Mouse (Mus musculus) forebrain, embryonic 10.5 days (tissue): ENCODE data around the gene Inmt. TPM values are rescaled to one million over a fixed set of nuclear protein-coding genes. Genes with fewer than 3 reads are reported as not detected.

Experiments used
- DNase-seq: peaks from one replicate; pipeline ENCODE4 v3.0.0-alpha.2; 2017; ENCODE audit warnings: low spot score; ENCODE audit errors: extremely low spot score
- H3K27ac ChIP-seq: fragments of 300-500 bp; sonication (generic); 2 replicates; pipeline ENCODE4 v1.5.1; 2016; ENCODE audit warnings: mild to moderate bottlenecking
- H3K27me3 ChIP-seq: fragments of 300-500 bp; sonication (generic); 2 replicates; pipeline ENCODE4 v1.6.1; 2016; ENCODE audit warnings: mild to moderate bottlenecking; ENCODE audit not compliant: poor library complexity, severe bottlenecking
- H3K36me3 ChIP-seq: fragments of 300-500 bp; sonication (generic); replicated peaks from 2 replicates; pipeline ENCODE4 v1.6.1; 2016; ENCODE audit warnings: mild to moderate bottlenecking, moderate library complexity
- H3K4me1 ChIP-seq: fragments of 300-500 bp; sonication (generic); 2 replicates; pipeline ENCODE4 v1.6.1; 2016
- H3K4me3 ChIP-seq: fragments of 300-500 bp; sonication (generic); 2 replicates; pipeline ENCODE4 v1.5.1; 2016; ENCODE audit warnings: mild to moderate bottlenecking, moderate library complexity
- H3K9me3 ChIP-seq: fragments of 300-500 bp; sonication (generic); 2 replicates; pipeline ENCODE4 v1.6.1; 2016; ENCODE audit warnings: mild to moderate bottlenecking, moderate library complexity
- WGBS: fragments of 180-500 bp; shearing (Covaris S2); methylation state at CpG from one replicate; pipeline ENCODE4 v1.1.7; 2016; 5-methylcytosine and 5-hydroxymethylcytosine counted together
- polyA plus RNA-seq: library from polyadenylated mRNA; unstranded; fragments of >200 nt; fragmentation: Nextera tagmentation; extraction: Ambion mirVana; gene quantifications from 2 replicates; pipeline ENCODE4 v1.2.1, GENCODE M21; 2016

The Inmt gene
- polyA plus RNA-seq, 1 experiment from 2014 or later, result 8.3 TPM

DNA sequence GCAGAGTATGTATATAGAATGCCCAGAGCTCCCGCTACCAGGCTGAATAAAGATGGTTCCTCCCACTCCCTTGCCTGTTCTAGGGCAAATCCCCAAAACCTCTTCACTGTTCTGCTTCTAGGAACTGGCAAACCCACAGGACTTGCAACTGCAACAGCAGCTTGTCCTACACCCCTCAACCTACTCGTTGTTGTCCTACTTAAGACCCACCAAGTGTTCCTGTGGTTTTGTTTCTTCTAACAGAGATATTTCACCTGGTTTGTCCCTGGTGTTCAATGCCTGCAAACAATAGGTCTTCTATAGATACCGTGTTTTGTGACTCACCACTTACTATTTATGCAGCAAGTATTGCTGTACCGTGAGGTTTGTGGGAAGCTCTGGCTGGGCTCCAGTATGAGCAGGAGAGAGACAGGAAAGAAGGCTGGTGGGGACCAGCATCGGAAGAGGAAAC is 13.5 kb downstream of the Inmt start:
- no peaks in the 10 kb centered on the region for H3K9me3 ChIP-seq
- no peak overlapping the region for H3K4me3 ChIP-seq
- peaks cover 10% of the 10 kb centered on the region; the same call in 1 of the 2 replicates for H3K27me3 ChIP-seq
- H3K27ac ChIP-seq, result no peak overlapping the region
- no peaks in the 10 kb centered on the region for H3K36me3 ChIP-seq
- H3K4me1 ChIP-seq, result no peaks in the 10 kb centered on the region
- 88% methylated on average over 5 of the region's 5 CpGs for WGBS
- DNase-seq, result no peak

DNA sequence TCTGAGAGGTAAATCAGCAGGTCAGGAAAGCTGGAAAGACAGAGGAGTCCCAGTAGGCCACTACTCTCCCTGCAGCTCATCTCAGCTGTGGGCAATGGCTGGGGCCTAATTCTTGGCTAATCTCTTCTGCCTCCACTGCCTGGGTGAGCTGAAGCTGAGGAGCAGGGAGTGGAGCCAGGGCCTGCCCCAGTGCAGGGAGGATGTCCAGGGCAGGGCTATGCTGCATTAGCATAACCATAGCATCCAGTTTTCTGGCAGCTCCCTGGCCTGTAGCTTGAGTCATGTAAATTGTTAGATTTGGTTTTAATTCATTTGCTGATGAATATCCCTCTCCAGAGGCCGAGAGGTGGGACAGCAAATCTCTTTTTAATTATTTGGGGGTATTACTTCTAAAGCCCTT is 15.6 kb downstream of the Inmt start:
- Histone ChIP-seq H3K4me3 (no peak overlapping the region), H3K9me3 (no peaks in the 10 kb centered on the region), H3K36me3 (no peaks in the 10 kb centered on the region), H3K27me3 (no peaks in the 10 kb centered on the region), H3K27ac (no peak overlapping the region), H3K4me1 (no peaks in the 10 kb centered on the region)
- DNase-seq, result no peak
- 52% methylated on average over 1 of the region's 1 CpGs for WGBS

DNA sequence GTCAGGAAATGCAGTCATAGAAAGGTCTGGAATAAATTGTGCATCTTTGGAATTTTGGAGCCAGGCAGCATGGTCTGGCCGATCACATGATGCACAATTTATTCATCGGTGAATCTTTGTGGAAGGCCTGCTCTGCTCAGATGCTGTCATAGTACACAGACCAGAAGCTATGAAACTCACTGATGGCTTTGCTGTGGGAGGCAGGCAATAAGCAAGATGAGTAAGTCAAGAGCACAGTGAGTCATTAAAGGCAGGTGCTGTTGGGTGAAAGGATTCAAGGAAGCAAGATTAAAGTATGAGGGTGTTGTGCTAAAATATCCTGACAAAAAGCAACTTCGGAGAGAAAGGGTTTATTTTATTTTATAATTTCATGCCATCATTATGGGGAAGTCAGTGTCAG is 22.6 kb downstream of the Inmt start:
- 93% methylated on average over 3 of the region's 3 CpGs for WGBS
- Histone ChIP-seq H3K9me3 (no peaks in the 10 kb centered on the region), H3K36me3 (no peaks in the 10 kb centered on the region), H3K27ac (no peak overlapping the region), H3K27me3 (no peaks in the 10 kb centered on the region), H3K4me3 (no peak overlapping the region), H3K4me1 (peaks cover 8% of the 10 kb centered on the region)
- DNase-seq, result no peak

DNA sequence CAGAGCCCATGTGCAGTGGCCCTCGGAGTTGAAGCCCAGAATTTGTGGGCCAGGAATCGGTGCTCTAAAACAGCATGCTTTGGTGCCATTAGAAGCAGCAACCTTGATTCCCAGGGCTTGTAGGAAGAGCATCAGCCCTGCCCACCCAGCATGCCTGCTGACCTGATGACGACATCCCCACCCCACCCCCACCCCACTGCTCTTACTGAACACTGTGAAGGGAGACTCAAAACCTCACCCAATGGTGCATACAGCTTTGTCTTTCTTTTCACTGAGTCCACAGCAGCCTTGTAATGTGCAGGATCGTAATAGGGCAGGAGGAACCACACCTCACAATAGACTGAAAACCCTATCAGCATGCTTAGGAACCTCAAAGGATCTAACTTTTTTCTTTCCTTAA is 28.7 kb downstream of the Inmt start:
- peaks cover 10% of the 10 kb centered on the region; the same call in 1 of the 2 replicates for H3K9me3 ChIP-seq
- peaks cover 19% of the 10 kb centered on the region for H3K4me1 ChIP-seq
- no peaks in the 10 kb centered on the region for H3K27me3 ChIP-seq
- no peak for DNase-seq
- WGBS, result 34% methylated on average over 4 of the region's 4 CpGs
- H3K4me3 ChIP-seq, result no peak overlapping the region
- no peaks in the 10 kb centered on the region for H3K36me3 ChIP-seq
- 0 out of 2 replicates have a peak overlapping the region, but pooled peaks have one; percentile 30 for H3K27ac ChIP-seq

DNA sequence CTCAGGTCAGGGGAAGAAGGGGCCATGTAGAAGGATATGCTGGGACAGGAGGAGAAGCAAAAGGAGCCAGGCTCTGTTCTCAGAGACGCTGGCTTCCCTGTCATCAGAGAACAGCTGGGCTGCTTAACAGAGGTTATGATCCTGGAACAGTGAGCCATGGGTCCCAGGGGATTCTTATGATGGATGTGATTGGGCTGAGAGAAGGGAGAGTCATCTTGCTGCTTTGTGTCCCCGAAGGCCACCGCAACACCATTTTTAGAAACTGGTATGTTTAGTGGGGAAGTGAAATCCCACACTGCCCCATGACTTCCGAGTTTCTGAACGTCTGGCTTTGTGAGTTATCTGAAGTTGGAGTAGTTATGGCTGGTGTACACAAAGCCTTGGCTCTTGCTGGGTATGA is 29.6 kb downstream of the Inmt start:
- Histone ChIP-seq H3K4me1 (peaks cover 19% of the 10 kb centered on the region), H3K27ac (no peak overlapping the region), H3K4me3 (no peak overlapping the region), H3K36me3 (no peaks in the 10 kb centered on the region), H3K9me3 (peaks cover 10% of the 10 kb centered on the region; the same call in 1 of the 2 replicates), H3K27me3 (no peaks in the 10 kb centered on the region)
- 87% methylated on average over 5 of the region's 5 CpGs for WGBS
- DNase-seq, result no peak

DNA sequence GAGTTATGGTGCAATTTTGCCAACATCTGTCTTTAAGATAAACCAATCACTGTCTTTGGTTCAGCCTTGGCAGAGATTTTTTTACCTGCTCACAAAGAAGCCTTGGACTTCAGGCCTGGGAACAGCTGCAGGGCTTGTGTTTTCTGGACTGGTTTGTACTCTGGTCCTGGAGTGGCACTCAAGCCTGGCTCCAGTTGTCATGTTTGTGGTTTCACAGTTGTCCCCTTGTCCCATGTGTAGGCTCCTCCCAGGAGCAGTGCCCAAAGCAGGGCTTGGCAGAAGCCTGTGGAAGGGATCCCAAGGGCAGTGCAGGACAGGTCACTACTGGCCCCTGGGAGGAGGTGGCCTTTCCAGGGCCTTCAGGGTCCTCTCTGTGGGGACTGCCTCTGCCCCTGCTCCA is 36.5 kb downstream of the Inmt start:
- Histone ChIP-seq H3K27ac (no peak overlapping the region), H3K36me3 (no peaks in the 10 kb centered on the region), H3K4me3 (no peak overlapping the region), H3K4me1 (peaks cover 7% of the 10 kb centered on the region), H3K9me3 (peaks cover 1% of the 10 kb centered on the region; the same call in 1 of the 2 replicates), H3K27me3 (no peaks in the 10 kb centered on the region)
- no peak for DNase-seq

DNA sequence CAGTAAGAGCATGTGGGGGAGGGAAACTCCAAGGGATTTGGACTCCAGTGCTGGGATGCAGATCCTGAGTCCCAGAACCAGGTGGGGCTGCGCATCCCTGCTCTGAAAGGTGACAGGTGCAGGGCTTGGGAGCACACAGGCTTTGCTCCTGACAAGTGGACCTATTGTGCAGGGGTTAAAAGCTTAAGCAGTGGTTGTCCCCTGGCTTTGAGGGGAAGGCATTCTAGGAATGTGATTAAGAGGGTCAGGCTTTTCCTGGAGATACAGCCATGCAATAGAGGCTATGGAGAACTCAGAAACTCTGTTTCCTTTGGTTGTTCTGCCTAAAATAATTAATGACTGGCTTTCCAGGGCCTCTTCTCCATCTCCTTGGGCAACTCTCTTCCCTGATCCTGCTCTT is 41.4 kb downstream of the Inmt start:
- no peak for DNase-seq
- Histone ChIP-seq H3K4me3 (no peak overlapping the region), H3K4me1 (peaks cover 15% of the 10 kb centered on the region), H3K27ac (no peak overlapping the region), H3K36me3 (no peaks in the 10 kb centered on the region), H3K27me3 (no peaks in the 10 kb centered on the region), H3K9me3 (no peaks in the 10 kb centered on the region)
- 35% methylated on average over 1 of the region's 1 CpGs for WGBS

DNA sequence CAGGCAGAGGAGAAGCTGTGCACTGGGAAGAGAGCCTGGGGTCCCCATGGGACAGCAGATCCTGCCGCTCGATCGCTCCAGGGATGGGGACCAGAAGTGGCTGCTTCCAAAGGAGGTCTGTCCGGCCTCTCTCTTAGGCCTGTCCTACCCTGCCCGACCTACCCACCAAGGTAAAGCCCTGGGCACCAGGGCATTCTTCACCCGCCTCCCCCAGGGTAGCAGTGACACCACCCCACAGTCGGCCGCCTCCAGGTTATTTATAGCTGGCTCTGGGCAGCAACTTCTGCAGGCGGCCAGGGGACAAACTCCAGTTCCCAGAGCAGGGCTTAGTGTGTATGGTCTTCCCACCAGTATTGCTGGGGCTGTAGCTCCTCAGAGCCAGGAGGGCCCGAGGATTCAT is 42.0 kb downstream of the Inmt start, which contains the start of gene Crhr2:
TSS of gene Crhr2 (minus strand) at position 223 of the 400 bp plus-strand sequence.
- Histone ChIP-seq H3K27ac (peak within 1 kb of the TSS; percentile 53), H3K27me3 (no peaks in the 10 kb centered on the region), H3K4me3 (no peak within 1 kb of the TSS), H3K36me3 (no peaks in the 10 kb centered on the region), H3K9me3 (no peaks in the 10 kb centered on the region), H3K4me1 (peaks cover 15% of the 10 kb centered on the region)
- DNase-seq, result no peak
- WGBS, result 78% methylated on average over 10 of the region's 10 CpGs

DNA sequence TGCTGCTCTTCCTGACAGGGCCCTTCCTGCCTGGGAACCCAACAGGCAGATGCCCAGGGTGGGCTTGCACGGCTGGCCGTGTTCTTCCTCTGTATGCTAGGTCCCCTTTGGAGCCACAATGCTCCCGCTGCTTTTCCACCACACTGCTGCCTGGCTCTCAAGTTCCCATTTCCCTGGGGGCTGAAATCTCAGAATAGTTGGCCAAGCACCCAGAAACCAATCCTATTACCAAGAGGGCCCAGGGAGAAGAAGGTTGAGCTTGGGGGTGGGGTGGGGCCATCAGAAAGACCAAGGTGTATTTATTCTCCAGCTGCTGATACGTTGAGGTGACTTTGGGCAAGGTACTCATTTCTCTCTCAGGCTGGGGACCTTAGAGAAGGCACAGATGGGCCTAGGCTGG is 43.5 kb downstream of the Inmt start:
- H3K27ac ChIP-seq, result no peak overlapping the region
- H3K4me1 ChIP-seq, result peaks cover 19% of the 10 kb centered on the region
- H3K36me3 ChIP-seq, result no peaks in the 10 kb centered on the region
- DNase-seq, result no peak
- 92% methylated on average over 4 of the region's 4 CpGs for WGBS
- H3K9me3 ChIP-seq, result no peaks in the 10 kb centered on the region
- H3K4me3 ChIP-seq, result no peak overlapping the region
- no peaks in the 10 kb centered on the region for H3K27me3 ChIP-seq

DNA sequence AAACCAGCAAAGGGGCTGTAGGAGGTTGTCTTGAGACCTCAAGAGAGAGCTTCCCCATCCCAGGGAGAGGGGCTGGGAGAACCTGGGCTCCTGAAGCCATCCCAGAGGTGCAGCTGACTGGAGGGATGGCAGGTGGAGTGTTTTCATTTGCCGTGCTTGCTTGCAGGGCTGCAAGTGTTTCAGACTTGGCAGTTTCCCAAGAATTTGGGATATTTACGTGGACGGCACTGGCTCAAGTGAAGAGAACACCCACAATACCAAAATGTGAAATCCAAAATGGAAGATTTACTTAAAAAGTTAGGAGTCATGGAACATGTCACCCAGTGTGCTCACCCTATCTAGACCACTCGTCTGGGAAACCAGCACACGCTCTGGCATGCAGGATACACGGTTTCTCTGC is 44.2 kb downstream of the Inmt start:
- no peak for DNase-seq
- no peaks in the 10 kb centered on the region for H3K9me3 ChIP-seq
- H3K4me3 ChIP-seq, result no peak overlapping the region
- no peaks in the 10 kb centered on the region for H3K36me3 ChIP-seq
- no peaks in the 10 kb centered on the region for H3K27me3 ChIP-seq
- WGBS, result 88% methylated on average over 6 of the region's 6 CpGs
- no peak overlapping the region for H3K27ac ChIP-seq
- H3K4me1 ChIP-seq, result peaks cover 20% of the 10 kb centered on the region

DNA sequence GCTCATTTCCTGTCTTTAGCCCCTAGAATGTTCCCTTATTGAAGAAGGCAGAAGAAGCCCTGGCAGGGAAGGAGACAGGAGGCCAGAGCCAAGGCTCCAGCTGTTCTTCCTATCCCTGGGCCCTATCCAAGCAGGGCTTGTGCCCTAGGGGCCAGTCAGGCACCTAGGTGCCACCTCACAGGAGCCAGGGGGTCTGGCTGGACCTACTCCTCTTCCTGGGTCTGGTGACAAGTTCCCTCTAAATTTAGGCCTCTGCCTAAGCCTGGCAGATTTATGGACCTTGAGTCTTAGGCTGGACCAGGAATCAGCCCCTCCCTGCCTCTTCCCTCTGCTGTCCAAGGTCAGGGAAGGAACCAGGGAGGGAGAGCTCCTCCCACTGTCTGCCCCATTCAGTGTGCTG is 46.5 kb downstream of the Inmt start:
- no peaks in the 10 kb centered on the region for H3K27me3 ChIP-seq
- no peak overlapping the region for H3K4me3 ChIP-seq
- H3K27ac ChIP-seq, result no peak overlapping the region
- no peaks in the 10 kb centered on the region for H3K36me3 ChIP-seq
- no peaks in the 10 kb centered on the region for H3K9me3 ChIP-seq
- H3K4me1 ChIP-seq, result peaks cover 13% of the 10 kb centered on the region
- no peak for DNase-seq

DNA sequence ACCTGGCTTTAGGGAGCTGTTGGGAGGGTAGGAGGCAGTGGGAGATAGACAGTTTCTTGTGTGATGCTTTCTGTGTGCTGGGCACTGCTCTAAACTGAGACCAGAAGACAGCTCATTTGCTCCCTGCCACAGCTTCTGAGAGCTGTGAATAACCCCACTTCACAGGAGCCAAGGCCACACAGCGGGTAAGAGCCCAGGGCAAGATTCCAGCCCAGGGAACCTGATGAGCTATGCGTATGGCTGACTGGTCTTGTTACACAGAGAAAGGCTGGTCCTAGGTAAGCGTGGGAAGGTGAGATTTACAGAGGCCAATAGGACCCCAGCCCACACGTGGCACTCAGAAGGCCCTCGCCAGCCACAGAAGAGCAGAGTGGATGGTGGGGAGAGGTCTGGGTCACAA is 48.3 kb downstream of the Inmt start:
- no peak overlapping the region for H3K27ac ChIP-seq
- H3K27me3 ChIP-seq, result 0 out of 2 replicates have a peak, but pooled peaks cover 10% of the 10 kb centered on the region
- no peaks in the 10 kb centered on the region for H3K36me3 ChIP-seq
- DNase-seq, result no peak
- H3K4me1 ChIP-seq, result peaks cover 11% of the 10 kb centered on the region; the same call in 1 of the 2 replicates
- no peak overlapping the region for H3K4me3 ChIP-seq
- H3K9me3 ChIP-seq, result no peaks in the 10 kb centered on the region
- WGBS, result 78% methylated on average over 5 of the region's 5 CpGs

DNA sequence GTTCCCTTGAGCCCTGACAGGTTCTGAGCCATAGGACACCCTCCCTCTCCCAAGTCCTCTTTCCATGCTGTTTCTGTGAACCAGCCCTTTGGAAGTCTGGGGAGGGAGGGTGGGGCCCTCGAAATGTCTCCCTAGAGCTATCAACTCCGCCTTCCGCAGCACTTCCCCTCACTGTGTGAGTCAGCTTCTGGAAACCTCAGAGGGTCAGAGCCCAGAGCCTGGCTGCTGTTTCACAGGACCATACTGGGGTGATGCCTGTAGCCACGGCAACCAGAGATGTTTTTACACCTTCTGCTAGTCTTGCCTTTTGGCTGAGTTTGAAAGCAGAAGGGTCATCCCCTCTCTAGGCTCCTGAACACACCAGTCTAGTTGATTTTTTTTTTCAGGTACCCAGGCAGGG is 51.8 kb downstream of the Inmt start:
- 53% methylated on average over 4 of the region's 4 CpGs for WGBS
- Histone ChIP-seq H3K36me3 (no peaks in the 10 kb centered on the region), H3K4me1 (peaks cover 13% of the 10 kb centered on the region)

More for the DNA sequence above, 51.8 kb downstream of the Inmt start:
- Histone ChIP-seq H3K4me3 (no peak overlapping the region), H3K27ac (no peak overlapping the region), H3K27me3 (peaks cover 40% of the 10 kb centered on the region), H3K9me3 (no peaks in the 10 kb centered on the region)
- DNase-seq, result no peak
